In the genomic region with DNA sequence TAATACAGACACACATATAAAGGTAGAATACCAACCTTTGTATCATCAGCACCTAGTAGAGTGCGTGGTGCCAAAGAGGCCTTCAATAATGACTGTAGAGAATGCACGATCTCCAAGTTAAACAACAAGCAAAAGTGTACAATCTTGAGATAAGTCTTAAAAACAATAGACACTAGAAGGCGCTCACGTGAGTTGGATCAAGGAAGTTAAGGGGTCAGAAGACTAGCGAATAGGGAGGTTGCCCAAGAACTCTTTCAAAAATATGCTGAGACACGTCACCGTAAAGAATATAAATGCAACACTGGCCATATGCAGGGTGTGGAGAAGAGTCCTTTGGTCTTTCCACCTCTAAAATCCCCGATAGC, we compare ENCODE assay signal across 7 mouse cellular contexts. TPM values are rescaled to one million over a fixed set of nuclear protein-coding genes. Genes with fewer than 3 reads are reported as not detected.
DNase-seq lines count a peak whose midpoint lies in the region; ATAC-seq and TF ChIP-seq lines count a peak whose summit lies in the region.

No protein-coding gene starts in this region.

- DNase-seq in right cerebral cortex, adult 2 months (ENCODE audit: low spot score in 2 of 2), result peak; percentile 14
- no peak for DNase-seq in right cerebral cortex, postnatal 25 days
- DNase-seq in midbrain, embryonic 10.5 days (ENCODE audit: low spot score), result no peak
- no peak for DNase-seq in B cell, adult 2 months
- DNase-seq in frontal cortex, postnatal 14 days (ENCODE audit: low spot score in 2 of 2), result no peak

- no peaks in the 10 kb centered on the region for H3K36me3 ChIP-seq in intestine, embryonic 16.5 days (ENCODE audit: control insufficient read depth, insufficient read depth, low read length)
- H3K36me3 ChIP-seq in midbrain, embryonic 10.5 days, result peaks cover 9% of the 10 kb centered on the region; the same call in 1 of the 2 replicates

- TF ChIP-seq POLR2A in cortical plate, adult 2 months (IDR thresholded peaks at IDR 0.05; ENCODE audit: extremely low read depth, insufficient read depth, low read length), result no peak

- WGBS in intestine, embryonic 16.5 days, result 6% methylated on average over 8 of the region's 8 CpGs
- 10% methylated on average over 8 of the region's 8 CpGs for WGBS in midbrain, embryonic 10.5 days

- H3K4me2 ChIP-seq in intestine, embryonic 16.5 days (ENCODE audit: low read depth, low read length), result peak overlapping the region; percentile 64

- H3K9me3 ChIP-seq in intestine, embryonic 16.5 days (ENCODE audit: control insufficient read depth, low read length), result no peaks in the 10 kb centered on the region
- H3K9me3 ChIP-seq in midbrain, embryonic 10.5 days (replicated peaks), result no peaks in the 10 kb centered on the region

- no peaks in the 10 kb centered on the region for H3K27me3 ChIP-seq in intestine, embryonic 16.5 days (replicated peaks; ENCODE audit: control insufficient read depth, insufficient read depth, low read length)
- H3K27me3 ChIP-seq in midbrain, embryonic 10.5 days (ENCODE audit: low read depth, poor library complexity, severe bottlenecking), result no peaks in the 10 kb centered on the region

- no peak overlapping the region for H3K27ac ChIP-seq in cortical plate, adult 2 months (ENCODE audit: insufficient read depth, low read length)
- H3K27ac ChIP-seq in intestine, embryonic 16.5 days (ENCODE audit: low read length), result peak overlapping the region; percentile 75
- H3K27ac ChIP-seq in midbrain, embryonic 10.5 days (replicated peaks), result peak overlapping the region; percentile 98

- H3K4me3 ChIP-seq in cortical plate, adult 2 months (ENCODE audit: insufficient read depth, low read length), result peak overlapping the region; percentile 80
- H3K4me3 ChIP-seq in intestine, embryonic 16.5 days (ENCODE audit: low read length), result peak overlapping the region; percentile 64
- peak overlapping the region; percentile 76 for H3K4me3 ChIP-seq in midbrain, embryonic 10.5 days

- ATAC-seq in intestine, embryonic 16.5 days, result peak; percentile 6

- peak overlapping the region; percentile 95 for H3K9ac ChIP-seq in intestine, embryonic 16.5 days (ENCODE audit: low read depth, low read length)

- no peak for TF ChIP-seq CTCF in cortical plate, adult 2 months (IDR thresholded peaks at IDR 0.05; ENCODE audit: extremely low read depth, insufficient read depth, low read length)

- peaks cover 1% of the 10 kb centered on the region; the same call in 1 of the 2 replicates for H3K4me1 ChIP-seq in cortical plate, adult 2 months (ENCODE audit: control insufficient read depth, insufficient read depth, low read length)
- H3K4me1 ChIP-seq in intestine, embryonic 16.5 days (ENCODE audit: control insufficient read depth, insufficient read depth, low read length), result peaks cover 14% of the 10 kb centered on the region
- peaks cover 27% of the 10 kb centered on the region for H3K4me1 ChIP-seq in midbrain, embryonic 10.5 days

RNA-seq across cellular contexts. Expression of a gene that starts 0.7 kb away (rescaled TPM):
- polyA plus RNA-seq in cortical plate, adult 2 months (2012; rRNA removed), result 14.4 and 15.8 TPM in 2 replicates
- polyA plus RNA-seq in intestine, embryonic 16.5 days (2015; fragmentation: Nextera tagmentation; extraction: Ambion mirVana), result 23.5 and 26.0 TPM in 2 replicates
- 34.1 and 35.5 TPM in 2 replicates for polyA plus RNA-seq in midbrain, embryonic 10.5 days (2016; fragmentation: Nextera tagmentation; extraction: Ambion mirVana)

RNA-seq across cellular contexts. Expression of a gene that starts 24.0 kb away (rescaled TPM):
- 18.2 and 18.4 TPM in 2 replicates for polyA plus RNA-seq in cortical plate, adult 2 months (2012; rRNA removed)
- 20.6 and 21.1 TPM in 2 replicates for polyA plus RNA-seq in intestine, embryonic 16.5 days (2015; fragmentation: Nextera tagmentation; extraction: Ambion mirVana)
- 20.6 and 22.0 TPM in 2 replicates for polyA plus RNA-seq in midbrain, embryonic 10.5 days (2016; fragmentation: Nextera tagmentation; extraction: Ambion mirVana)

RNA-seq across cellular contexts. Expression of a gene that starts 47.4 kb away (rescaled TPM):
- 0.10 TPM in 1 of 2 replicates, not detected in the other for polyA plus RNA-seq in cortical plate, adult 2 months (2012; rRNA removed)
- 0.13 and 0.17 TPM in 2 replicates for polyA plus RNA-seq in intestine, embryonic 16.5 days (2015; fragmentation: Nextera tagmentation; extraction: Ambion mirVana)
- 0.37 and 0.73 TPM in 2 replicates for polyA plus RNA-seq in midbrain, embryonic 10.5 days (2016; fragmentation: Nextera tagmentation; extraction: Ambion mirVana)

Comparison
In these comparisons a context has a peak if more than half of its experiments do, and no peak if none do; other contexts are left out.
1. DNase-seq: peak in right cerebral cortex, adult 2 months (2 of 2); none in right cerebral cortex, postnatal 25 days (single experiment), midbrain, embryonic 10.5 days (single experiment), B cell, adult 2 months (0 of 2) and frontal cortex, postnatal 14 days (0 of 2).
2. Peak in every context shown above with its lines, with median percentiles within 50 percentile points of each other: H3K4me3 ChIP-seq.